Mouse (Mus musculus) spleen, adult 18-20 months (tissue): Measurements from ENCODE around the gene Gm3317.
"Not testable (repeated sequence)": the region's sequence is repeated elsewhere in the genome, so short reads cannot be mapped to it uniquely, and the experiment has no call there.

Experiments
- DNase-seq, 2 experiments: peaks; one replicate each; pipeline ENCODE4 v3.0.0; 2022; ENCODE audit warnings: mixed read lengths in 2 of 2

Gm3317 gene

DNA sequence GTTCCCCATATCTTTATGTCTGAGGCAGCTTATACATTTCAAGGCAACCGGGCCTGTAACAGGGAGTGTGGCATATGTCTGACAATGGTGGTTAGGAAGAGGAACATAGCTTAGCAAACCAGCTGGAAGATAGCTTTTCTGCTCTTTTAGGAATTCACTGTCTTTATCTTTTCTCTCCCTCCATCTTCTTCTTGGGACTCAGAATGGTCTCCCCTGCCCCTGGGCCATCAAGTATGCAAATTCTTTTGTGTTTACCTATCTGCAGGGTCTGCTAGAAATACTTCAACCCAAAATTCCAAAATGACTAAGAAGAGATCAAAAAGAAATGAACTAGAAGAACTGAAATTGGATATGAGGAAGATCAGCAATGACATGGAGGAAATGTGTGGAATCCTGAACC is at the start of gene Gm3317:
Gene Gm3317, plus strand, starts transcription at position 301 of the 400 bp plus-strand sequence.
- DNase-seq = not testable (repeated sequence)

DNA sequence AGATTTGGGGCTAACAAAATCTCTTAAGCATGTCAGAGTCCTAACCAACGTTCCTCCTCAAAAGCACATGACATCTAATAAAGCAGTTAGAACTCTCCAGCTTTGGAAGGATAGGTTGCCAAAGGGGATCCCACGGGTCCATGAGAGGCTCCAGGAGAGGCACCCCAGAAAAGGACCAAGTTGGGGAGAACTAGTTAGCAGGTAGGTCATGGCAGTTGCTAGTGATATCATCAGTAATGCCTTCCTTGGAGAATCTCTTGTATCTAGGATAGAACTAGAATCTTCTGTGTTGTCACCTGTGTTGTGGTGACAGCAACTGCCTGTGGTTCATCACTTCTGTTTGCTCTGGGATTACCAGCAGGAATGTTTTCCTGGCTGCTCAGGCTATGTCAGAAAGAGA is 33.1 kb upstream of the Gm3317 start, which contains the start of gene Gm8279:
Gene Gm8279, plus strand, starts transcription at position 301 of the 400 bp plus-strand sequence.
- not testable (repeated sequence) for DNase-seq

DNA sequence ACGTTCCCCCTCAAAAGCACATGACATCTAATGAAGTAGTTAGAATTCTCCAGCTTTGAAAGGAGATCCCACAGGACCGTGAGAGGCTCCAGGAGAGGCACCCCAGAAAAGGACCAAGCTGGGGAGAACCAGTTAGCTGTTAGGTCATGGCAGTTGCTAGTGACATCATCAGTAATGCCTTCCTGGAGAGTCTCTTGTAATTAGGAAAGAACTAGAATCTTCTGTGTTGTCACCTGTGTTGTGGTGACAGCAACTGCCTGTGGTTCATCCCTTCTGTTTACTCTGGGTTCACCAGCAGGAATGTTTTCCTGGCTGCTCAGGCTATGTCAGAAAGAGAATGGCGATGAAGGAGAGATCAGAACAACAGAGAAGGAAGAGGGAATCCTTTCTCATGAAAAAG is 21.2 kb downstream of the Gm3317 start, which contains the start of gene Gm8271:
Gene Gm8271, plus strand, starts transcription at position 301 of the 400 bp plus-strand sequence.
- DNase-seq = not testable (repeated sequence)
